Mouse (Mus musculus) erythroblast, embryonic 14.5 days (primary cell): ENCODE measurements around the gene Nhsl1. TPM values are rescaled to one million over a fixed set of nuclear protein-coding genes. Genes with fewer than 3 reads are reported as not detected.

ENCODE experiments used
- H3K27me3 ChIP-seq: 2 replicates; pipeline ENCODE4 v1.6.1; 2012; ENCODE audit warnings: inconsistent platforms; ENCODE audit not compliant: control insufficient read depth
- H3K36me3 ChIP-seq: 2 replicates; pipeline ENCODE4 v1.6.1; 2012; ENCODE audit warnings: mild to moderate bottlenecking, inconsistent platforms; ENCODE audit not compliant: control insufficient read depth
- H3K4me1 ChIP-seq: 2 replicates; pipeline ENCODE4 v1.6.1; 2012; ENCODE audit warnings: inconsistent platforms; ENCODE audit not compliant: control insufficient read depth
- H3K4me3 ChIP-seq: replicated peaks from 2 replicates; pipeline ENCODE3; 2012; ENCODE audit warnings: moderate library complexity, mild to moderate bottlenecking, inconsistent platforms
- H3K9me3 ChIP-seq: 2 replicates; pipeline ENCODE4 v1.6.1; 2012; ENCODE audit warnings: low read length, inconsistent platforms, mixed read lengths; ENCODE audit not compliant: control insufficient read depth
- GATA1 ChIP-seq: IDR thresholded peaks from 2 replicates; pipeline ENCODE4 v1.6.1; 2012; ENCODE audit warnings: low read length, inconsistent platforms, mixed read lengths
- TAL1 ChIP-seq: IDR thresholded peaks from 3 replicates; pipeline ENCODE4 v1.6.1; 2012; ENCODE audit warnings: low read length, inconsistent platforms, mixed read lengths
- polyA plus RNA-seq: library from polyadenylated mRNA; stranded (reverse); fragments of >175 nt; gene quantifications from 2 replicates; pipeline ENCODE4 v1.2.3, GENCODE M21; 2012

Gene Nhsl1
- polyA plus RNA-seq, 1 experiment: not detected

- no peaks in the 10 kb centered on the region for H3K9me3 ChIP-seq
- no peaks in the 10 kb centered on the region for H3K4me1 ChIP-seq
- H3K27me3 ChIP-seq: no peaks in the 10 kb centered on the region
- TF ChIP-seq TAL1 (no peak), GATA1 (no peak)
- no peak overlapping the region for H3K4me3 ChIP-seq
- no peaks in the 10 kb centered on the region for H3K36me3 ChIP-seq
Observed at GRCm38 (mm10) chr10:18422968-18423367, 104.2 kb downstream of the Nhsl1 start.

DNA sequence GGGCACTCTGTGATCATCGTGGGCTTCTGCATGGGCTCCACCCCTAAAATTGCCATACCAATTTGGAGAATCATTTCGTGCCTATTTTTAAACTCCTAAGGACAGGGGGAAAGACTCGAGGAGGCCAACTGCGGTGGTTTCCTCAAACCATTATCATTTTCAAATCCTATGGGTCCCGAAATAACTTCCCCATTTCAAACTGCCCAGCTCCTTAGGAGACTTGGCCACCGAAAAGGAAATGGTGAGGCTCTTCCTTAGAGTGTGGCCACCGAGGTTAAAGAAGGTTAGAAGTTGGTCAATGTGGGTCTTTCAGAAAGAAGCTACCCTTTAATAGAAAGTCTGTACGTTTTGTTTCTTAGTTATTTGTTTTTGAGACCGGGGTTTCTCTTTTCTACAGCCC lies 104.8 kb downstream of the Nhsl1 start:
- Histone ChIP-seq H3K4me1 (no peaks in the 10 kb centered on the region), H3K9me3 (no peaks in the 10 kb centered on the region), H3K27me3 (no peaks in the 10 kb centered on the region), H3K4me3 (no peak overlapping the region), H3K36me3 (no peaks in the 10 kb centered on the region)
- TF ChIP-seq TAL1 (no peak), GATA1 (no peak)

- no peak overlapping the region for H3K4me3 ChIP-seq
- H3K36me3 ChIP-seq: no peaks in the 10 kb centered on the region
- TF ChIP-seq TAL1 (no peak), GATA1 (no peak)
- peaks cover 9% of the 10 kb centered on the region for H3K27me3 ChIP-seq
- no peaks in the 10 kb centered on the region for H3K4me1 ChIP-seq
- H3K9me3 ChIP-seq: peaks cover 4% of the 10 kb centered on the region
Observed at GRCm38 (mm10) chr10:18427866-18428265, 109.1 kb downstream of the Nhsl1 start.

DNA sequence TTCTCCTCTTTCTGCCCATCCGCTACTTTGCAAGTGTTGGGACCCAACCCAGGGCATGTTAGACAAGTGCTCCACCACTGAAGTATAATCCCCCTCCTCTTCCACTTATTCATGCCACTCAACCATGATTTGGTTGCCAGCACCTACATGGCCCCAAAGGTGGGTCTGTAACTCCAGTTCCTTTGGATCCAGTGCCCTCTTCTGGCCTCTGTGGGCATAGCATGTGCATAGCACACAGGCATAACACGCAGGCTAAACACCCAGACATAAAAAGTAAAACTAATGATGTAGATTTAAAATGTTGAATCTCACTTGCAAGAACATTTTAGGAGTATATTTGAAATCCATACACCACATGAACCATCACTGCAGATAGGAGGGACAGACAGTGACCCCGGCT lies 110.7 kb downstream of the Nhsl1 start:
- H3K4me3 ChIP-seq: no peak overlapping the region
- peaks cover 9% of the 10 kb centered on the region for H3K27me3 ChIP-seq
- TF ChIP-seq TAL1: no peak
- TF ChIP-seq GATA1: no peak
- H3K36me3 ChIP-seq: no peaks in the 10 kb centered on the region
- H3K9me3 ChIP-seq: peaks cover 4% of the 10 kb centered on the region
- no peaks in the 10 kb centered on the region for H3K4me1 ChIP-seq

GRCm38 (mm10) chr10:18430141-18430540 lies 111.4 kb downstream of the Nhsl1 start:
- Histone ChIP-seq H3K36me3 (no peaks in the 10 kb centered on the region), H3K4me1 (no peaks in the 10 kb centered on the region), H3K27me3 (peaks cover 9% of the 10 kb centered on the region), H3K4me3 (no peak overlapping the region), H3K9me3 (peaks cover 4% of the 10 kb centered on the region)
- TF ChIP-seq GATA1: no peak

- TF ChIP-seq TAL1: no peak
- TF ChIP-seq GATA1: no peak
- Histone ChIP-seq H3K36me3 (no peaks in the 10 kb centered on the region), H3K4me1 (no peaks in the 10 kb centered on the region), H3K9me3 (peaks cover 4% of the 10 kb centered on the region), H3K27me3 (peaks cover 9% of the 10 kb centered on the region), H3K4me3 (no peak overlapping the region)
Observed at GRCm38 (mm10) chr10:18430973-18431372, 112.2 kb downstream of the Nhsl1 start.

- peaks cover 9% of the 10 kb centered on the region for H3K27me3 ChIP-seq
- no peaks in the 10 kb centered on the region for H3K36me3 ChIP-seq
- no peak overlapping the region for H3K4me3 ChIP-seq
- H3K4me1 ChIP-seq: no peaks in the 10 kb centered on the region
- no peak for TF ChIP-seq GATA1
- TF ChIP-seq TAL1: no peak
- peaks cover 4% of the 10 kb centered on the region for H3K9me3 ChIP-seq
Observed at GRCm38 (mm10) chr10:18431546-18431945, 112.8 kb downstream of the Nhsl1 start.

GRCm38 (mm10) chr10:18435454-18435853 lies 116.7 kb downstream of the Nhsl1 start:
- H3K4me1 ChIP-seq: no peaks in the 10 kb centered on the region

DNA sequence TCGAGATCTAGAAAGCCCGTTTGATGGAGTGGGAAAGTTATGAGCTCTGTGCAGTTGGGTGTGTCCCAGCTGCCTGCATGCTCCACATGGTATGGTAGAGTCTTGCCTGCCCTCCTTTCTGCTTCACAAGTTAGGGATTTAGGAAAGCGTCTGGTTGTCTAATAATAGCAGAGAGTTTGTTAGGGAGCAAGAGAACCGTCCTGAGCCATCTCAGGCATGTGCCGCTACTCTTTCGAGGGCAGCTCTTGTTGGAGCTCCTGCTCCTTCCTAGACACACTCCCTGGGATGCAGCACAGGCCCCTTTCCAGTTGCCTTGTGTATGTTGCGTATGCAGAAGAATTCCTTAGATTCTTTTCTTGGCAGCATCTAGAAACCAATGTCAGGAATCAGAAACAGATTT lies 117.2 kb downstream of the Nhsl1 start:
- no peaks in the 10 kb centered on the region for H3K9me3 ChIP-seq
- H3K27me3 ChIP-seq: peaks cover 2% of the 10 kb centered on the region; the same call in 1 of the 2 replicates
- no peaks in the 10 kb centered on the region for H3K36me3 ChIP-seq
- TF ChIP-seq TAL1 (no peak), GATA1 (no peak)
- H3K4me3 ChIP-seq: no peak overlapping the region
- no peaks in the 10 kb centered on the region for H3K4me1 ChIP-seq

More at GRCm38 (mm10) chr10:18435454-18435853, 116.7 kb downstream of the Nhsl1 start:
- H3K4me3 ChIP-seq: no peak overlapping the region
- peaks cover 7% of the 10 kb centered on the region; the same call in 1 of the 2 replicates for H3K27me3 ChIP-seq
- no peak for TF ChIP-seq TAL1
- TF ChIP-seq GATA1: no peak
- H3K9me3 ChIP-seq: no peaks in the 10 kb centered on the region
- H3K36me3 ChIP-seq: no peaks in the 10 kb centered on the region

DNA sequence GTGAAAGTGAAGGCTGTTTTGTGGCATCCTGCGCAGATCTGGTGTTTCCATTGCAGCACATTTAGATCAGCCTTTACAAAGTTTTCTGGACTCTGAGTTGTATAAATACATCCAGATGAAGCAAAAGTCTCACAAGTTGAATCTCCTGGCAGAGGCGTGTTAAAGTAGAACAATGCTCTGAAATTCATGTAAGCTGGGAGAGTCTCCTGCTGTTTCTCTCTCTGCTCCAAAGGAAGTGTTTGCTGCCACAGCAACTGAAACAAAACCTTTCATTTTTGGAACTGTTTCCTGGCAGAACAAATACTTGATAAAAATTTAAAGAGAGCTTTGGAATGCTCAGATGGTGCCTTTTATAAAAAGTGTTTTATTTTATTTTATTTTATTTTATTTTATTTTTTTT lies 118.8 kb downstream of the Nhsl1 start:
- Histone ChIP-seq H3K9me3 (no peaks in the 10 kb centered on the region), H3K36me3 (no peaks in the 10 kb centered on the region), H3K4me1 (no peaks in the 10 kb centered on the region), H3K4me3 (no peak overlapping the region), H3K27me3 (no peaks in the 10 kb centered on the region)
- TF ChIP-seq TAL1: no peak
- no peak for TF ChIP-seq GATA1
